Mouse (Mus musculus) brain, embryonic 14.5 days (tissue): Measurements from ENCODE around the gene Acsl5.

Source experiments
- CTCF ChIP-seq: fragments of 200-500 bp; IDR thresholded peaks from 2 replicates; pipeline ENCODE4 v1.5.1; 2012; ENCODE audit warnings: inconsistent platforms, mild to moderate bottlenecking, moderate library complexity, borderline replicate concordance; ENCODE audit not compliant: insufficient read depth, insufficient read length; ENCODE audit errors: extremely low read depth
- POLR2A ChIP-seq: fragments of 200-500 bp; IDR thresholded peaks from 2 replicates; pipeline ENCODE4 v1.6.1; 2012; ENCODE audit warnings: mild to moderate bottlenecking, inconsistent platforms, borderline replicate concordance; ENCODE audit not compliant: poor library complexity, insufficient read depth, insufficient read length, severe bottlenecking; ENCODE audit errors: extremely low read depth

DNA sequence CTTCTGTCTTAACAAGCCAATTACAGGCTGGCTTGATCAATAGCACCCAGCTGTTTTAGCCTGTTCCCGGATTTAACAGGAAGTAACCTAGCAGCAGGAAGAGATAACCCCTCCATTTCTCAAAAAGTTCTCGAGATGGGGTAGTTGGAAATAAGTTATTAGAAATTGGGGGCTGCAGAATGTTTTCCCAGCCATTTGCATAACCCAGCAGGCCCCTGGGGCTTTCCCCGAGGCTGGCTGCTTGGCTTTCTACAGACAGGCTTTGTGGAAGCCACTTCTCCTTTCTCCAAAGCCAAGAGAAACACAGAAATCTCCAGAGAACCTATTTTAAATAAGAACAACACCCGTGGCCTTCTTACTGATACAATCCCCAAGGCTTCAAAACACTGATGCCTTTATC lies 41.4 kb downstream of the Acsl5 start:
- no peak for TF ChIP-seq CTCF
- TF ChIP-seq POLR2A: no peak
